Mouse (Mus musculus): ENCODE results near the gene Nck2. TPM values are rescaled to one million over a fixed set of nuclear protein-coding genes. Genes with fewer than 3 reads are reported as not detected.

The Nck2 gene
- total RNA-seq, 1 experiment = 20.3 TPM

GRCm38 (mm10) chr1:43574793-43575304 is 130.5 kb downstream of the Nck2 start:
- in situ Hi-C loops (cut with MboI; ENCODE audit: low sequenced_read_pairs in 2 of 2, unreplicated experiment in 2 of 2) = no loop called here
- Histone ChIP-seq H3K9ac (ENCODE audit: insufficient read depth, low read depth, low read length, poor library complexity, severe bottlenecking) (no peak overlapping the region), H3K27ac (ENCODE audit: insufficient read depth, low read depth, low read length, poor library complexity, severe bottlenecking) (no peak overlapping the region), H3K36me3 (ENCODE audit: control insufficient read depth, insufficient read depth, low read length, poor library complexity, severe bottlenecking) (no peaks in the 10 kb centered on the region), H3K4me1 (ENCODE audit: control insufficient read depth in 2 of 2, insufficient read depth in 2 of 2, low read length in 2 of 2, poor library complexity in 1 of 2) (peaks cover 0 to 2% of the 10 kb centered on the region in 2 experiments; a peak in 1 of 4 replicates), H3K9me3 (ENCODE audit: control insufficient read depth, insufficient read depth, low read depth, low read length) (no peaks in the 10 kb centered on the region), H3K4me3 (ENCODE audit: insufficient read depth in 1 of 2, low read depth in 1 of 2, low read length in 2 of 2, poor library complexity in 1 of 2, severe bottlenecking in 1 of 2) (no peak overlapping the region)
- no peak for DNase-seq (ENCODE audit: low read depth, low spot score)
- TF ChIP-seq ZNF384 (IDR thresholded peaks at IDR 0.05; ENCODE audit: low read depth, low read length) = no peak
- no peak for TF ChIP-seq HCFC1 (IDR thresholded peaks at IDR 0.05; ENCODE audit: borderline replicate concordance, insufficient read depth, low read length)
- TF ChIP-seq CHD2 (IDR thresholded peaks at IDR 0.05; ENCODE audit: low read depth, low read length) = no peak
- TF ChIP-seq ZC3H11A (IDR thresholded peaks at IDR 0.05; ENCODE audit: borderline replicate concordance, low read depth, low read length) = no peak
- TF ChIP-seq MAFK (IDR thresholded peaks at IDR 0.05; ENCODE audit: insufficient read depth, low read depth, low read length) = no peak

- Histone ChIP-seq H3K4me3 (ENCODE audit: insufficient read depth in 1 of 2, low read depth in 1 of 2, low read length in 2 of 2, poor library complexity in 1 of 2, severe bottlenecking in 1 of 2) (no peak overlapping the region), H3K27ac (ENCODE audit: insufficient read depth, low read depth, low read length, poor library complexity, severe bottlenecking) (no peak overlapping the region), H3K36me3 (ENCODE audit: control insufficient read depth, insufficient read depth, low read length, poor library complexity, severe bottlenecking) (no peaks in the 10 kb centered on the region), H3K9me3 (ENCODE audit: control insufficient read depth, insufficient read depth, low read depth, low read length) (no peaks in the 10 kb centered on the region), H3K4me1 (ENCODE audit: control insufficient read depth in 2 of 2, insufficient read depth in 2 of 2, low read length in 2 of 2, poor library complexity in 1 of 2) (no peaks in the 10 kb centered on the region), H3K9ac (ENCODE audit: insufficient read depth, low read depth, low read length, poor library complexity, severe bottlenecking) (no peak overlapping the region)
- DNase-seq (ENCODE audit: low read depth, low spot score) = no peak
- TF ChIP-seq HCFC1 (IDR thresholded peaks at IDR 0.05; ENCODE audit: borderline replicate concordance, insufficient read depth, low read length) (no peak), CHD2 (IDR thresholded peaks at IDR 0.05; ENCODE audit: low read depth, low read length) (no peak), ZNF384 (IDR thresholded peaks at IDR 0.05; ENCODE audit: low read depth, low read length) (no peak), ZC3H11A (IDR thresholded peaks at IDR 0.05; ENCODE audit: borderline replicate concordance, low read depth, low read length) (no peak), MAFK (IDR thresholded peaks at IDR 0.05; ENCODE audit: insufficient read depth, low read depth, low read length) (no peak)
- in situ Hi-C loops (cut with MboI; ENCODE audit: low sequenced_read_pairs in 2 of 2, unreplicated experiment in 2 of 2) = no loop called here
These were observed 133.0 kb downstream of the Nck2 start for GRCm38 (mm10) chr1:43577371-43577770.

- H3K4me1 ChIP-seq (ENCODE audit: control insufficient read depth in 2 of 2, insufficient read depth in 2 of 2, low read length in 2 of 2, poor library complexity in 1 of 2) = no peaks in the 10 kb centered on the region
- no peaks in the 10 kb centered on the region for H3K9me3 ChIP-seq (ENCODE audit: control insufficient read depth, insufficient read depth, low read depth, low read length)
- in situ Hi-C loops (cut with MboI; ENCODE audit: low sequenced_read_pairs in 2 of 2, unreplicated experiment in 2 of 2) = no loop called here
- DNase-seq (ENCODE audit: low read depth, low spot score) = no peak
- H3K9ac ChIP-seq (ENCODE audit: insufficient read depth, low read depth, low read length, poor library complexity, severe bottlenecking) = no peak overlapping the region
- H3K4me3 ChIP-seq (ENCODE audit: insufficient read depth in 1 of 2, low read depth in 1 of 2, low read length in 2 of 2, poor library complexity in 1 of 2, severe bottlenecking in 1 of 2) = no peak overlapping the region
- H3K36me3 ChIP-seq (ENCODE audit: control insufficient read depth, insufficient read depth, low read length, poor library complexity, severe bottlenecking) = no peaks in the 10 kb centered on the region
- H3K27ac ChIP-seq (ENCODE audit: insufficient read depth, low read depth, low read length, poor library complexity, severe bottlenecking) = no peak overlapping the region
- TF ChIP-seq MAFK (IDR thresholded peaks at IDR 0.05; ENCODE audit: insufficient read depth, low read depth, low read length) (no peak), HCFC1 (IDR thresholded peaks at IDR 0.05; ENCODE audit: borderline replicate concordance, insufficient read depth, low read length) (no peak), CHD2 (IDR thresholded peaks at IDR 0.05; ENCODE audit: low read depth, low read length) (no peak), ZC3H11A (IDR thresholded peaks at IDR 0.05; ENCODE audit: borderline replicate concordance, low read depth, low read length) (no peak), ZNF384 (IDR thresholded peaks at IDR 0.05; ENCODE audit: low read depth, low read length) (no peak)
These were observed 139.2 kb downstream of the Nck2 start for GRCm38 (mm10) chr1:43583564-43583963.

- in situ Hi-C loops (cut with MboI; ENCODE audit: low sequenced_read_pairs in 2 of 2, unreplicated experiment in 2 of 2) = no loop called here
- Histone ChIP-seq H3K4me1 (ENCODE audit: control insufficient read depth in 2 of 2, insufficient read depth in 2 of 2, low read length in 2 of 2, poor library complexity in 1 of 2) (no peaks in the 10 kb centered on the region), H3K9me3 (ENCODE audit: control insufficient read depth, insufficient read depth, low read depth, low read length) (no peaks in the 10 kb centered on the region), H3K27ac (ENCODE audit: insufficient read depth, low read depth, low read length, poor library complexity, severe bottlenecking) (no peak overlapping the region), H3K4me3 (ENCODE audit: insufficient read depth in 1 of 2, low read depth in 1 of 2, low read length in 2 of 2, poor library complexity in 1 of 2, severe bottlenecking in 1 of 2) (no peak overlapping the region), H3K9ac (ENCODE audit: insufficient read depth, low read depth, low read length, poor library complexity, severe bottlenecking) (no peak overlapping the region), H3K36me3 (ENCODE audit: control insufficient read depth, insufficient read depth, low read length, poor library complexity, severe bottlenecking) (no peaks in the 10 kb centered on the region)
- no peak for DNase-seq (ENCODE audit: low read depth, low spot score)
- TF ChIP-seq CHD2 (IDR thresholded peaks at IDR 0.05; ENCODE audit: low read depth, low read length) (no peak), ZNF384 (IDR thresholded peaks at IDR 0.05; ENCODE audit: low read depth, low read length) (no peak)
These were observed 144.6 kb downstream of the Nck2 start for GRCm38 (mm10) chr1:43589001-43589400.

- TF ChIP-seq MAFK (IDR thresholded peaks at IDR 0.05; ENCODE audit: insufficient read depth, low read depth, low read length) = no peak
- TF ChIP-seq ZC3H11A (IDR thresholded peaks at IDR 0.05; ENCODE audit: borderline replicate concordance, low read depth, low read length) = no peak
- TF ChIP-seq CHD2 (IDR thresholded peaks at IDR 0.05; ENCODE audit: low read depth, low read length) = no peak
- TF ChIP-seq ZNF384 (IDR thresholded peaks at IDR 0.05; ENCODE audit: low read depth, low read length) = no peak
- TF ChIP-seq HCFC1 (IDR thresholded peaks at IDR 0.05; ENCODE audit: borderline replicate concordance, insufficient read depth, low read length) = no peak
- Histone ChIP-seq H3K4me3 (ENCODE audit: insufficient read depth in 1 of 2, low read depth in 1 of 2, low read length in 2 of 2, poor library complexity in 1 of 2, severe bottlenecking in 1 of 2) (no peak overlapping the region), H3K4me1 (ENCODE audit: control insufficient read depth in 2 of 2, insufficient read depth in 2 of 2, low read length in 2 of 2, poor library complexity in 1 of 2) (no peaks in the 10 kb centered on the region), H3K9me3 (ENCODE audit: control insufficient read depth, insufficient read depth, low read depth, low read length) (no peaks in the 10 kb centered on the region), H3K27ac (ENCODE audit: insufficient read depth, low read depth, low read length, poor library complexity, severe bottlenecking) (no peak overlapping the region), H3K36me3 (ENCODE audit: control insufficient read depth, insufficient read depth, low read length, poor library complexity, severe bottlenecking) (no peaks in the 10 kb centered on the region), H3K9ac (ENCODE audit: insufficient read depth, low read depth, low read length, poor library complexity, severe bottlenecking) (no peak overlapping the region)
- in situ Hi-C loops (cut with MboI; ENCODE audit: low sequenced_read_pairs in 2 of 2, unreplicated experiment in 2 of 2) = no loop called here
- no peak for DNase-seq (ENCODE audit: low read depth, low spot score)
These were observed 145.5 kb downstream of the Nck2 start for GRCm38 (mm10) chr1:43589910-43590309.
